Mouse (Mus musculus) liver, adult 2 months (tissue): ENCODE results near the gene Prg2.

Experiments used
- CTCF ChIP-seq: fragments of 200-500 bp; IDR thresholded peaks from 2 replicates; pipeline ENCODE4 v1.5.1; 2011; ENCODE audit warnings: low read depth, low read length, control low read depth
- POLR2A ChIP-seq: fragments of 200-500 bp; IDR thresholded peaks from 2 replicates; pipeline ENCODE4 v1.6.1; 2011; ENCODE audit warnings: low read length, control low read depth; ENCODE audit not compliant: insufficient read depth; ENCODE audit errors: extremely low read depth

DNA sequence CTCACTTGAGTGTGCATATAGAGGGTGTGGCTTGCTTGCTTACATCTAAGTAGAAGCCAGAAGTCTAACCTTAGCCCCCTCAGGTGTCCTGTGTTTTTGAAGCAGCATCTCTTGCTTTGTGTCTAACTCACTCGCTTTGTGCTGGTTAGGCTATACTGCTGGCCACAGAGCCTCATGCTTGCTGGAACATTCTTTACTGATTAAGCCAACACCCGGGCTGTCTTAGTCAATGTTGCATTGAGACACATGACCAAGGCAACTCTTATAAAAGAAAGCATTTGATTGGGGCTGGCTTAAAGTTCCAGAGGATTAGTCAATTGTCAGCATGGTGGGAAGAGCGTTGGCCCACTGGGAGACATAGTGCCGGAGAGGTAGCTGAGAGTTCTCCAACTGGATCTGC lies 38.5 kb upstream of the Prg2 start:
- TF ChIP-seq POLR2A (no peak), CTCF (no peak)
